Mouse (Mus musculus) B cell, adult (primary cell): Measurements from ENCODE around the gene Med13. TPM values are rescaled to one million over a fixed set of nuclear protein-coding genes. Genes with fewer than 3 reads are reported as not detected.

ENCODE experiments used
- total RNA-seq: library from RNA; stranded (reverse); gene quantifications from 4 replicates; pipeline ENCODE4 v1.2.4, GENCODE M21; 2023; ENCODE audit not compliant: inconsistent age

Med13 gene
- 166 to 229 TPM (median 195 TPM) in 4 replicates for total RNA-seq

DNA sequence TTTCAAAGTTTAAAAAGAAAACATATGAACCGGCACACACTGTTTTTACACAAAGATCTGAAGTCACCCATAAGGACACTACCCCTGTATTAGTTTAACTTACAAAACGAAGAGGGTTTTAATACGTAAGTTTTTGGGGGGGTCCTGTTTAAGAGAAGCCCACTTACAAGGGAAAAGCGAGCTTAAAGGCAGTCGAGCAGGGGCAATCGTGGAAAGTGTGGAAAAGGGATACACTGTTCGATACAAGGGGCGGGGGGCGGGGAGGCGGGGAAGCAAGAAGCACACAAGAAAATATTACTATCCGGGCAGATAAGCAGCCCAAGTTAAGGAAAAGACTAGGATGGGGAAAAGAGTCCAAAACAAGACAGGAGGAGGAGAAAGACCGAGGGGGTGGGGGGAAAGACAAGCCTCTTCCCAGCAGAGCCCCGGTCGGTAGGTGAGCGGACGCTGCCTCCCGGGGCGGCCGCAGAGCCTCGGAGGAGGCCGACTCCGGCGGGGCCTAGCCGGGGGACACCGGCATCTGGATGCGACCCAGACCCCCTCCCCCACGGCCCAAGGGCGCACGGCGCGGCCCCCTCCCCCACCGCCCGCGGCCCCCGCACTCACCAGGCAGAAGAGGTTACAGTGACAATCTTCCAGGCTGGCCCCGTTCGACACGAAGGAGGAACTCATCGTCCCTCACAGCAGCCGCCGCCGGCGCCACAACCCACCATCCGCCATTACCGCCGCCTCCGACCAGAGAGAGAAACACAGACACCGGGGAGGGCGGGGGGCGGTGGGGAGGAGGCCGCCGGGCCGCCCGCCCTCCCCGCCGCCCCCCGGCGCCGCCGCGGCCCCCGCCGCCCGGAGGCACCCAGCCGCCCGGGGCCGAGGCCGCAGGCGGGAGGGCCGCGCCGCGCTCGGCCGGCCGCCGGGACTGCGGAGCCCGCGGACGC is at the start of gene Med13:
Gene Med13 (minus strand): TSS at position 749 of the 935 bp plus-strand sequence.

DNA sequence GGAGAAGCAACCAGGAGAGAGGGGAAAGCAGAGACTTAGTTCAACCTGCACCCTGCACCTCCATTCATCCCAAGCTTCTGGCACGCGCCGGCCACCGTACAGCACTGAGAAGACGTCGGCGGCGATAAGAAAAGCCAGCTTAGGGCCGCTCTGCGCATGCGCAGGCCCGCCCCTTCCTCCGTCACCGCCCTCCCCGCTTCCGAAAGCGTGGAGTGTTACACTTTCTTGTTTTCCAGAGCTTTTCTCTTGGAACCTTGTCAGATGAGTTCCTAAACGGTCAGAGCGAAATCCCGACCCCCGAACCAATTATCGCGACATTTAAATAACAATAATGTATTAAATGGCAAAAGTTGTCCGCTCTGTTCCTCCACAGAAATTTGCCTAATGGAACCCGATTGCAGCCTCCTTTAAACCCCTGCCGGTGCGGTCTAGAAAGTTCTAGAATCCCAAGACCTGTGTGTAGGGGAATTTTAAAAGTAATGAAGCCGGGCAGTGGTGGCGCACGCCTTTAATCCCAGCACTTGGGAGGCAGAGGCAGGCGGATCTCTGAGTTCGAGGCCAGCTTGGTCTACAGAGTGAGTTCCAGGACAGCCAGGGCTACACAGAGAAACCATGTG is 99.8 kb downstream of the Med13 start, which contains the start of gene Ints2:
Gene Ints2 (minus strand): TSS at position 116 of the 617 bp plus-strand sequence.

Other genes starting within 250 kb of the Med13 start
- gene Brip1, start 156.4 kb downstream of the Med13 start, total RNA-seq: 0.42 to 3.1 TPM (median 1.3 TPM) in 4 replicates
- gene Ints2, start 100.0 kb downstream of the Med13 start, total RNA-seq: 20.9 to 29.3 TPM (median 25.4 TPM) in 4 replicates
- gene Rnft1, start 127.1 kb upstream of the Med13 start, total RNA-seq: 52.1 to 55.8 TPM (median 54.3 TPM) in 4 replicates
- 56.3 to 73.5 TPM (median 62.8 TPM) in 4 replicates for gene Rps6kb1, start 187.2 kb upstream of the Med13 start, total RNA-seq
- gene Tubd1, start 187.4 kb upstream of the Med13 start, total RNA-seq: 5.1 to 7.4 TPM (median 6.6 TPM) in 4 replicates